8 mouse cellular contexts compared by ENCODE assay signal in genomic region chr16:32164396-32165027, GRCm38 (mm10). TPM values are rescaled to one million over a fixed set of nuclear protein-coding genes. Genes with fewer than 3 reads are reported as not detected.
DNase-seq lines count a peak whose midpoint lies in the region; ATAC-seq and TF ChIP-seq lines count a peak whose summit lies in the region.

No protein-coding gene starts in this region.

- H3K4me3 ChIP-seq in cerebellum, adult 2 months (replicated peaks; ENCODE audit: insufficient read depth, low read depth, low read length): peak overlapping the region; percentile 33
- peak overlapping the region; percentile 27; the same call in 1 of the 2 replicates for H3K4me3 ChIP-seq in forebrain, embryonic 14.5 days (ENCODE audit: low read depth, low read length)
- no peak overlapping the region for H3K4me3 ChIP-seq in neural tube, embryonic 12.5 days

- H3K9me3 ChIP-seq in forebrain, embryonic 14.5 days (replicated peaks; ENCODE audit: control insufficient read depth, low read length): no peaks in the 10 kb centered on the region
- no peaks in the 10 kb centered on the region for H3K9me3 ChIP-seq in neural tube, embryonic 12.5 days

- no peaks in the 10 kb centered on the region for H3K27me3 ChIP-seq in cerebellum, adult 2 months (ENCODE audit: control insufficient read depth, insufficient read depth, low read length)
- H3K27me3 ChIP-seq in forebrain, embryonic 14.5 days (replicated peaks; ENCODE audit: control insufficient read depth, insufficient read depth, low read length): 0 out of 2 replicates have a peak, but pooled peaks cover 5% of the 10 kb centered on the region
- H3K27me3 ChIP-seq in neural tube, embryonic 12.5 days (replicated peaks): peaks cover 6% of the 10 kb centered on the region

- no peak for ATAC-seq in forebrain, embryonic 14.5 days
- no peak for ATAC-seq in neural tube, embryonic 12.5 days (ENCODE audit: low FRiP score, low read depth)

- no peaks in the 10 kb centered on the region for H3K36me3 ChIP-seq in forebrain, embryonic 14.5 days (ENCODE audit: control insufficient read depth, insufficient read depth, low read length)
- no peaks in the 10 kb centered on the region for H3K36me3 ChIP-seq in neural tube, embryonic 12.5 days

- TF ChIP-seq POLR2A in cerebellum, adult 2 months (IDR thresholded peaks at IDR 0.05; ENCODE audit: borderline replicate concordance, insufficient read depth, low read length): no peak

- peaks cover 29% of the 10 kb centered on the region for H3K4me1 ChIP-seq in cerebellum, adult 2 months (ENCODE audit: control insufficient read depth, insufficient read depth, low read length)
- H3K4me1 ChIP-seq in forebrain, embryonic 14.5 days (ENCODE audit: control insufficient read depth, insufficient read depth, low read length): no peaks in the 10 kb centered on the region
- peaks cover 7% of the 10 kb centered on the region for H3K4me1 ChIP-seq in neural tube, embryonic 12.5 days

- no peak overlapping the region; the same call in 1 of the 2 replicates for H3K9ac ChIP-seq in forebrain, embryonic 14.5 days (ENCODE audit: low read length)
- H3K9ac ChIP-seq in neural tube, embryonic 12.5 days: no peak overlapping the region

- no peak for DNase-seq in cerebellum, adult 2 months
- no peak for DNase-seq in cerebellum, adult 11-12 months
- peak; percentile 37 to 46 for DNase-seq in B cell, adult 2 months
- no peak for DNase-seq in forebrain, embryonic 14.5 days (ENCODE audit: low spot score)
- DNase-seq in liver: peak; percentile 45
- DNase-seq in yolk sac, embryonic 10.5 days (ENCODE audit: low spot score): no peak
- DNase-seq in left cerebral cortex, adult 18-20 months (ENCODE audit: low spot score in 2 of 2): no peak

- H3K27ac ChIP-seq in cerebellum, adult 2 months (ENCODE audit: insufficient read depth, low read length): peak overlapping the region; percentile 85
- no peak overlapping the region for H3K27ac ChIP-seq in forebrain, embryonic 14.5 days (ENCODE audit: low read depth, low read length)
- H3K27ac ChIP-seq in neural tube, embryonic 12.5 days: no peak overlapping the region

- peak overlapping the region; percentile 61; the same call in 1 of the 2 replicates for H3K4me2 ChIP-seq in forebrain, embryonic 14.5 days (ENCODE audit: low read length)
- peak overlapping the region; percentile 61 for H3K4me2 ChIP-seq in neural tube, embryonic 12.5 days (replicated peaks)

- no peak for TF ChIP-seq CTCF in cerebellum, adult 2 months (IDR thresholded peaks at IDR 0.05; ENCODE audit: borderline replicate concordance, insufficient read depth, low read depth, low read length)

- WGBS in cerebellum, adult 2 months: 79% methylated on average over 19 of the region's 19 CpGs
- WGBS in forebrain, embryonic 14.5 days: 74% methylated on average over 19 of the region's 19 CpGs
- 76% methylated on average over 19 of the region's 19 CpGs for WGBS in neural tube, embryonic 12.5 days

RNA-seq across cellular contexts. Expression of gene Nrros, which starts 0.9 kb away (rescaled TPM):
- 4.1 and 4.8 TPM in 2 replicates for polyA plus RNA-seq in cerebellum, adult 2 months (2012; rRNA removed)
- polyA plus RNA-seq in forebrain, embryonic 14.5 days (2014; fragmentation: Nextera tagmentation; extraction: Ambion mirVana): 7.9 and 10.6 TPM in 2 replicates
- polyA plus RNA-seq in neural tube, embryonic 12.5 days (2016; fragmentation: Nextera tagmentation; extraction: Ambion mirVana): 6.7 and 9.0 TPM in 2 replicates
- 1 to 10 TPM; 6.8 to 8.5 TPM for total RNA-seq in left cerebral cortex, adult 18-20 months (2021)

RNA-seq across cellular contexts. Expression of gene Bex6, which starts 15.1 kb away (rescaled TPM):
- polyA plus RNA-seq in cerebellum, adult 2 months (2012; rRNA removed): not detected in 2 replicates
- polyA plus RNA-seq in forebrain, embryonic 14.5 days (2014; fragmentation: Nextera tagmentation; extraction: Ambion mirVana): not detected in 2 replicates
- polyA plus RNA-seq in neural tube, embryonic 12.5 days (2016; fragmentation: Nextera tagmentation; extraction: Ambion mirVana): not detected in 2 replicates
- not detected for total RNA-seq in left cerebral cortex, adult 18-20 months (2021)

Comparison
In these comparisons a context has a peak if more than half of its experiments do, and no peak if none do; other contexts are left out.
1. DNase-seq: peak in B cell, adult 2 months (2 of 2) and liver (single experiment); none in cerebellum, adult 2 months (0 of 2), cerebellum, adult 11-12 months (single experiment), forebrain, embryonic 14.5 days (single experiment), yolk sac, embryonic 10.5 days (single experiment) and left cerebral cortex, adult 18-20 months (0 of 2).